Mouse (Mus musculus) midbrain, embryonic 16.5 days (tissue): ENCODE measurements at regions not wholly inside any gene's neighbourhood (a gene's known extent, or its start where the extent isn't known, plus 50 kb on each side); places are given as distances from the start of the nearest gene placed in this dataset.

Experiments
- ATAC-seq: fragments of 200-750 bp; cut with Nextera tagmentation; 2 replicates; pipeline ENCODE4 v1.8.0; 2017; ENCODE audit warnings: moderate TSS enrichment
- H3K27ac ChIP-seq: fragments of 300-500 bp; sonication (generic); 2 replicates; pipeline ENCODE4 v1.5.1; 2014; ENCODE audit warnings: mild to moderate bottlenecking, low read length, mixed read lengths
- H3K27me3 ChIP-seq: fragments of 300-500 bp; sonication (generic); 2 replicates; pipeline ENCODE4 v1.6.1; 2014; ENCODE audit warnings: low read depth, low read length, mixed read lengths; ENCODE audit not compliant: control insufficient read depth, insufficient read depth
- H3K36me3 ChIP-seq: fragments of 300-500 bp; sonication (generic); 2 replicates; pipeline ENCODE4 v1.6.1; 2014; ENCODE audit warnings: mild to moderate bottlenecking, low read length, moderate library complexity, mixed read lengths; ENCODE audit not compliant: control insufficient read depth, insufficient read depth
- H3K4me1 ChIP-seq: fragments of 300-500 bp; sonication (generic); 2 replicates; pipeline ENCODE4 v1.6.1; 2014; ENCODE audit warnings: mild to moderate bottlenecking, low read length, mixed read lengths; ENCODE audit not compliant: control insufficient read depth, insufficient read depth
- H3K4me2 ChIP-seq: fragments of 300-500 bp; sonication (generic); 2 replicates; pipeline ENCODE4 v1.6.1; 2014; ENCODE audit warnings: mild to moderate bottlenecking, low read length, mixed read lengths
- H3K4me3 ChIP-seq: fragments of 300-500 bp; sonication (generic); 2 replicates; pipeline ENCODE4 v1.5.1; 2014; ENCODE audit warnings: low read depth, mild to moderate bottlenecking, low read length, moderate library complexity, mixed read lengths
- H3K9ac ChIP-seq: fragments of 300-500 bp; sonication (generic); 2 replicates; pipeline ENCODE4 v1.6.1; 2014; ENCODE audit warnings: low read depth, low read length, mixed read lengths
- H3K9me3 ChIP-seq: fragments of 300-500 bp; sonication (generic); replicated peaks from 2 replicates; pipeline ENCODE4 v1.6.1; 2014; ENCODE audit warnings: mild to moderate bottlenecking, low read length, mixed read lengths; ENCODE audit not compliant: control insufficient read depth, poor library complexity, severe bottlenecking
- WGBS: fragments of 180-500 bp; shearing (Covaris S2); extraction: QIAGEN DNeasy Blood & Tissue Kit; methylation state at CpG from one replicate; pipeline ENCODE4 v1.1.7; 2014; 5-methylcytosine and 5-hydroxymethylcytosine counted together

DNA sequence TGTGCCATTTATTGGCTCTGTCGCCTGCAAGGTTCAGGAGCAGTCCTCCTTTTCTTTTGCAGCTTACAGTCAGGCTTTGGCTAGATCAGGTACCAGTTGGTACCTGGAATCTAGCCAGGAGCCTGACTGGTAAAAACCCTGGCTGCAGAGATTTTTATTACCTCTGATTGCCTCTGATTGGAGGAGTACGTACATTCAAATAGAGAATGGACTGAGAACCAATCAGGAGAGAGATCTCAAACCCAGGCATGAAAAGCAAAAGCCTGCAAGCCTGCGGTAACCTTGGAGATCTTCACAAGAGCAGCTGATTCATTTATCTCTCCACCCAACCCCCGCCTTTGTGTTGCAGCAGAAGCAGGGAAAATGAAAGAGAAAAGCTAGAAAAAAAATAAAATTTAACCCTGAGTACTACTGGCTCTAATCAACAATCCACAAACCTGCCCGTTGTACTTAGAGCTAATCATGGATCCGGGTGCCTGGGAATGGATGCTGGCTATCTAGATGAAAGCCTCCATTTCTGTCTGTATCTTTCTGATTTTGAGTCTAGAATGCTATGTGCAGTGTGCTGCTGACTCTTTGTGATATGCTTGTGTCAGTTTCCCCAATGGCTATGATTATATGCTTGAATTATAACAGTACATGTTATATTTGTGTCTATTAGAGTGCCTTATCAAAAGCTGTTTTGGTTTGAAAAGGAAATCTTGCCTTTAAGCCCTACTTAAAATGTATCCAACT lies 406.2 kb upstream of the Ndn start:
- 40% methylated on average over 6 of the region's 6 CpGs for WGBS

DNA sequence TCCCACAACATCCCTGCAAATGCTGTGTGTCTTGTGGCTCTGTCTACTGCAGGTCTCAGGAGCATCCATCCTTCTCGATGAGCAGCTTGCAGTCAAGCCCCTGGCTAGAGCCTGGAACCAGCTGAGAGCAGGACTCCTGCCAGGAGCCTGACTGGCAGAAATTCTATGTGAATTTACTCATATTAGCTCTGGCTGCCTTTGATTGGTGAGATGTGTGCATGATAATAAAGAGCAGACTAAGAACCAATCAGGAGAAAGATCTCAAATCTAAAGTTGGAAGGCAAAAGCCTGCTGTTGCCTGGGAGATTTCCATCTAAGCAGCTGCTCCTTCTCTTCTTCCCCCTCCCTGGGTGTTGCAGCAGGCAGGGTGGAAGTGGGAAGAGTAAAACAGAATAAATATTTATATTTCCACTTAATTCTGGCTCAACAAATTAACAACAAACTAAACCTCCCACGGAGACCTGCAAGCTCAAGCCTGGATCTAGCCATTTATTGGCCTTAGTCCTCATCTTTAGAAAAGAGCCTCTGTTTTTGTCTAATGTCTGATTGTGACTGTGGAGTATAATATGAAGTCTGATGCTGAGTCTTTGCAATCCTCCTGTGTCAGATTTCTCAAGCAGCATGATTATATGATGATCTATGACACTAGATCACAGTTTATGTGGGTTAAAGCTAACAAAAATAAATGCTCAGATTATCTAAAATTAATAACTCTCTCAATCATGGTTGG lies 364.0 kb upstream of the Ndn start:
- H3K9ac ChIP-seq: no peak overlapping the region
- no peaks in the 10 kb centered on the region for H3K27me3 ChIP-seq
- 0 out of 2 replicates have a peak, but pooled peaks cover 3% of the 10 kb centered on the region for H3K36me3 ChIP-seq
- H3K4me2 ChIP-seq: peak overlapping the region; percentile 2; the same call in 1 of the 2 replicates
- 45% methylated on average over 2 of the region's 2 CpGs for whole genome bisulfite sequencing
- peak; percentile 89 for ATAC-seq
- peak overlapping the region; percentile 4 for H3K4me3 ChIP-seq
- H3K9me3 ChIP-seq: no peaks in the 10 kb centered on the region
- peak overlapping the region; percentile 57; the same call in 1 of the 2 replicates for H3K27ac ChIP-seq
- H3K4me1 ChIP-seq: no peaks in the 10 kb centered on the region

More for the DNA sequence above, 406.2 kb upstream of the Ndn start:
- ATAC-seq: peak; percentile 96
- Histone ChIP-seq H3K27me3 (no peaks in the 10 kb centered on the region), H3K4me2 (peak overlapping the region; percentile 34), H3K9me3 (no peaks in the 10 kb centered on the region; the same call in 1 of the 2 replicates), H3K9ac (no peak overlapping the region), H3K4me3 (no peak overlapping the region), H3K27ac (peak overlapping the region; percentile 92), H3K36me3 (no peaks in the 10 kb centered on the region), H3K4me1 (peaks cover 8% of the 10 kb centered on the region)

DNA sequence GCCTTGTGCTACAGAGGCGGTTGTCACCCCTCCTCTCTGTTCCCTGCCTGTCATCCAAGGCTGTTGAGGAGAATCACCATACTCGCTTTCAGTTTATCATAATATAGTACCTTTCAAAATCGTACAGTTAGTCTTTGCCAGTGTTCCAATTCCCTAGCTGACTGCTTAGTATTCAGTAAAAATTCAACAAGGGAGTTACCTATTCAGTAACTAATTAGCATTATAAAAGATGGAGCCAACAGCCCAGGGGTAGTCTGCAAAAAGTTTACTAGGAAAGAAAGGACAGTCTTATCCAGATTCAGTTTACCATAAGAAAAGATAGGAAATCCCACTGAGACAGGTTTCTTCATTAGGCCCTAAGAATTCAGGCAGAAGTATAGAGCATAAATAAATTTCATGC lies 319.7 kb upstream of the Ndn start:
- ATAC-seq: no peak
- WGBS: 65% methylated on average over 3 of the region's 3 CpGs
- no peak overlapping the region for H3K27ac ChIP-seq

GRCm38 (mm10) chr7:62045743-62046451 lies 300.5 kb upstream of the Ndn start:
- Histone ChIP-seq H3K36me3 (no peaks in the 10 kb centered on the region), H3K9ac (no peak overlapping the region), H3K27me3 (no peaks in the 10 kb centered on the region), H3K4me3 (no peak overlapping the region), H3K27ac (peak overlapping the region; percentile 81), H3K4me1 (0 out of 2 replicates have a peak, but pooled peaks cover 5% of the 10 kb centered on the region), H3K9me3 (no peaks in the 10 kb centered on the region), H3K4me2 (peak overlapping the region; percentile 20; the same call in 1 of the 2 replicates)
- ATAC-seq: peak; percentile 95
- WGBS: 49% methylated on average over 3 of the region's 3 CpGs

More for the DNA sequence above, 319.7 kb upstream of the Ndn start:
- H3K4me3 ChIP-seq: no peak overlapping the region
- no peaks in the 10 kb centered on the region for H3K4me1 ChIP-seq
- H3K9ac ChIP-seq: no peak overlapping the region
- H3K4me2 ChIP-seq: no peak overlapping the region
- no peaks in the 10 kb centered on the region for H3K27me3 ChIP-seq
- H3K36me3 ChIP-seq: no peaks in the 10 kb centered on the region
- H3K9me3 ChIP-seq: peaks cover 4% of the 10 kb centered on the region; the same call in 1 of the 2 replicates

DNA sequence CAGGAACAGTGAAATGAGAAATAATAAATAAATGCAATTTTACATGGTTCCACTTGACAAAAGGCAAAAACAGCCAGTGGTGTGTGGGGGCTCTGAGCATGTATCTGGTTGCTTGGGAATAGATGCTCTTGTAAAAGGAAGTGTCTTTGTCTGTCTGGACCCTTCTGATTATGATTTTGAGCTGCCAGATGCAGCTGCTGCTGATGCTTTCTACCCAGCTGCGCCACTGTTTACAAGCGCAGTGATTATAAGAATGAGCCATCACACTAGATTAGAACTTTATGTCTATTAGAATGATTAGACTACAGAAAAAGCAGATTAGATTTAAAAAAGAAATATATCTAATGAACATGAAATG lies 299.9 kb upstream of the Ndn start:
- WGBS: 51% methylated on average over 2 of the region's 2 CpGs
- Histone ChIP-seq H3K27ac (peak overlapping the region; percentile 81), H3K36me3 (no peaks in the 10 kb centered on the region), H3K9me3 (no peaks in the 10 kb centered on the region), H3K4me2 (0 out of 2 replicates have a peak overlapping the region, but pooled peaks have one; percentile 14), H3K27me3 (no peaks in the 10 kb centered on the region), H3K4me1 (0 out of 2 replicates have a peak, but pooled peaks cover 5% of the 10 kb centered on the region), H3K4me3 (no peak overlapping the region), H3K9ac (no peak overlapping the region)
- ATAC-seq: peak; percentile 85; the same call in 1 of the 2 replicates

GRCm38 (mm10) chr7:62078607-62079006 lies 267.8 kb upstream of the Ndn start:
- H3K4me1 ChIP-seq: no peaks in the 10 kb centered on the region
- H3K4me3 ChIP-seq: no peak overlapping the region
- no peak overlapping the region for H3K27ac ChIP-seq
- H3K27me3 ChIP-seq: no peaks in the 10 kb centered on the region
- WGBS: 58% methylated on average over 1 of the region's 1 CpGs
- H3K9me3 ChIP-seq: no peaks in the 10 kb centered on the region
- ATAC-seq: peak; percentile 87
- H3K36me3 ChIP-seq: no peaks in the 10 kb centered on the region
- H3K4me2 ChIP-seq: no peak overlapping the region
- H3K9ac ChIP-seq: no peak overlapping the region

GRCm38 (mm10) chr7:62085120-62085849 lies 261.1 kb upstream of the Ndn start:
- no peaks in the 10 kb centered on the region; the same call in 1 of the 2 replicates for H3K4me1 ChIP-seq
- ATAC-seq: peak; percentile 91
- no peaks in the 10 kb centered on the region for H3K27me3 ChIP-seq
- H3K27ac ChIP-seq: peak overlapping the region; percentile 58
- no peaks in the 10 kb centered on the region for H3K36me3 ChIP-seq
- no peak overlapping the region for H3K9ac ChIP-seq
- no peak overlapping the region for H3K4me3 ChIP-seq
- no peaks in the 10 kb centered on the region for H3K9me3 ChIP-seq
- H3K4me2 ChIP-seq: no peak overlapping the region
